Mouse (Mus musculus) urinary bladder, adult 18-20 months (tissue): ENCODE measurements around the gene Syne2.

Experiments
- DNase-seq, 2 experiments: peaks; one replicate each; pipeline ENCODE4 v3.0.0; 2022; ENCODE audit warnings: low spot score in 2 of 2, mixed read lengths in 2 of 2

Syne2 gene

DNA sequence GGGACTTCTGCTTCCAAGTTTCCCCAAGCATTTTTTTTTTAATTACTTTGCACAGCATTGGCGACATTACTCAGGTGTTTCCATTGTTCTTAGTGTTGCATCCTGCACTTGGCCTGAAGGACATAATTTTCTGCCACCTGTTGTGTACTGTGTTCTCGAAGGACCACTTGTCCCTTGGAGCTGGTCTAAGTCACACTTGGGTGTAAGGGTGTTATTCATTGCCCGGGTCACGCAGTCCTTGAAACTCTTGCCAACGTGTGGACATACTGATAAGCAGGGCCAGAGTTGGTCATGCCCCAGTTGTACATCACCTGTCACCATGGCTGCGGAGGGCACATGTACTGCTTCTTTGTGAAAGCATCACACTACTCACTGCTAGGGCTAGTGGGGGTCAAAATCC is 228.6 kb downstream of the Syne2 start:
- no peak for DNase-seq

DNA sequence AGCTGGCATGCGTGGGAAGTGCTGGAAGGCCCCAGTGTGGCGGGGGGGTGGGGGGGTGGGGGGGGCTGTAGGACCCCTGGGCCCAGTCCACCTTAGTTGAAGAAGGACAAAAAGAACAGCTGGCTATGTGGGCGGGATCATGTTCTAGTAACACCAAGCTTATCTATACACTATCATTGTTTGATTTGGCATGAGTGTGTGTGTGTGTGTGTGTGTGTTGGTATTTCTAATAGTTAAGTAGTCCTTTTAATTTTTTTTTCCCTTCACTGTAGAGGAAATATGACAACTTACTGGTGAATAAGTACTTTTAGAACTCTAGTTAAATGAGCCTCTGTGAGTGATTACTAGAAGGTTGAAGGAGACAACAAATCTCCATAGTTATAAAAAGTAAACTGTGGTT is 230.0 kb downstream of the Syne2 start:
- no peak for DNase-seq

DNA sequence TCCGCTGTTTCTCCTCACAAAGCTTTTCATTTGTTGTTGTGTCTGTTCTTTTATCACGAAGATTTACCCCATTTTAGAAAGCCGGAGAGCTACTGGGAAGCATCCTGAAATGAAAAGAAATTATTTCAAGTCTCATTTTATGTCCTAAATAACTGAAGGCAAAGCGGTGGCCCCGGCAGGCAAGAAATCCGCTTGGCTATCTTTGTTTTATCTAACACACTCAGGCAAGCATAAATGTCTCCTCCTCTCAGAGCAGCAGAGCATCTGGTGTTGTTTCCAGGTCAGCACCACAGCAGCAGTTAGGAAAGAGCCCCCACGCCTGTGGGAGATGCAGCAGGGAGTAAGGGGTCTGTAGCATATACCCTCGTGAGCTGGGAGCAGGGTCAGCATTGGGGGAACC is 230.7 kb downstream of the Syne2 start:
- DNase-seq = no peak

DNA sequence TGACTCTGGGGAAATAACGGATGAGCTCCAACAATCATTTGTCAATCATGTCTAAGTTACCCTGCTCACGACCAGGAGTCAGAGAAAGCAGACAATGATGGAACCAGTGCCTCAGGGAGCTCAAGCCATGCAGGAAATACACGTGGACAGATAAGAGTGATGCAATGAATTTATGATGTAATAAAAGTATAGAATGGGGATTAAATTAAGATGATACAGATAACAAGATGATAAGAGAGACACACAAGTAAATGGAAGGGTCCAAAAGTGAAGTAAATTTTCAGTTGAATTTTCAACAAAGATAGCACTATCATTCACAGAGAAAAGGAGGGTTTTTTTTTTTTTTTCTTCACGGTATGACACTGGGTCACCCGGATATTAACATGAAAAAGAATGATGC is 231.4 kb downstream of the Syne2 start:
- no peak for DNase-seq

DNA sequence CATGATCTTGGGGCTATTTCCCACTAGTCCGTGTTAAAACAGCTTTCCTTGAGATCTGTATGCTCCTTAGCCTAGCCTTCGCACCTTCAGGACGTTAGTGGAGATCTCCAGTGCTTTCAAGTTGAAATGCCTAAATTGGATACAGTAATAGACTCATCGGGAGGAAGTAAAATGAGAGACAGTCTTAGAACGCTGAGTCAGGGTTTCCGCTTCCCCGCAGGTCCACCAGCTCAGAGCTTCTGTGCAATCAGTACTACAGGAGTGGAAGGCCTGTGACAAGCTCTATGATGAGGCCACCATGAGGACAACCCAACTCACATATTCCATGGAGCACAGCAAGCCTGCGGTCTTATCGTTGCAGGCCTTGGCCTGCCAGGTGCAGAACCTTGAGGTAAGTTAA is 233.9 kb downstream of the Syne2 start:
- no peak for DNase-seq

DNA sequence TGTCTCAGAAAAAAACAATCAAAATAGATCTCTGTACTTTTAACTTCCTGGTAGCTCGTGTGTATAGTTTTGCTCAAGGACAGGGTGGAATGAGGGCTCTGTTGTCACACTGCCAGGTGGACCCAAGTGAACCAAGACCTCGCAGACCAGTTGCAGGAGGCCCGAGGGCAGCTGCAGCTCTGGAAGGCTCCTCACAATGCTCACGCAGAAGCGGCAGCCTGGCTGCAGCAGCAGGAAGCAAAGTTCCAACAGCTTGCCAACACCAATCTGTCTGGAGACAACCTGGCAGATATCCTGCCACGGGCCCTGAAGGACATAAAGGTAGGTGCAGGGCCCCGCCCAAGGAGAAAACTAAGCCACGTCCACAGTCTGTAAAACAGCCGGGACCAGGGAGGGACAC is 236.7 kb downstream of the Syne2 start:
- DNase-seq = no peak

DNA sequence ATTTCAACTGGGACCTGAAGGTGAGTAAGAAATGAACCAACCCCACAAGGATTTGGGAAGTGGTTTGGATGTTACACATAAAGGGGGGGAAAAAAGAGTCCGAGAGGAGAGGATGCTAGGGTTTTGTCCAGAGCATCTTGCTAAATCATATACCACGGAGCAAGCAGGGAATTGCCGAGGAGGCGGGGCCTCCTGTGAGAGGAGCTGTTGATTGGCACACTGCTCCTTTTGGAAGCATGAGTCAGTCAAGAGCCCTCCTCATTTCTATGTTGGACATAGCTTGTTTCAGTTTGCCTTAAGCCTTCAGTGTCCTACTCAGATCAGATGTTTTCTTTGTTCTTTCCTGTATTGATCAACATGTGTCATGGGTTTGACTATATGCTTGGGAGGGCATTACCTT is 245.1 kb downstream of the Syne2 start:
- no peak for DNase-seq

DNA sequence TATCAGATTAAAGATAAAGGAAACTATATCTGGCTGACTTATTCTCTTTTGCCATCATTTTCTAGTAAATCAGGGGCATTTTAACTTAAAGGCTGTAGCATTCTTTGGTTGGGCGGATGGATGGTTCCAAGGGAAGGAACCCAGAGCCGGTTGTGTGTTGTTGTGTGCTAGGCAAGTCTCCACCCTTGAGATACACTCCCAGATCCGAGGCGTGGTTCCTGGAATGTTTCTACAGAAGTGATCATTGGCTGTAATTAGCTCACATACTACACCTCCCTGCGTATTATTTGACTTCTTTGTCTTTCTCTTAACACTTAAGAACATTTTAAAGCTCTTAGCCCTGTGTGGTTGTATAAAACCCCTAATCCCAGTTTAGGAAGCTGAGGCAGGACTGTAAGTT is 252.5 kb downstream of the Syne2 start:
- no peak for DNase-seq

DNA sequence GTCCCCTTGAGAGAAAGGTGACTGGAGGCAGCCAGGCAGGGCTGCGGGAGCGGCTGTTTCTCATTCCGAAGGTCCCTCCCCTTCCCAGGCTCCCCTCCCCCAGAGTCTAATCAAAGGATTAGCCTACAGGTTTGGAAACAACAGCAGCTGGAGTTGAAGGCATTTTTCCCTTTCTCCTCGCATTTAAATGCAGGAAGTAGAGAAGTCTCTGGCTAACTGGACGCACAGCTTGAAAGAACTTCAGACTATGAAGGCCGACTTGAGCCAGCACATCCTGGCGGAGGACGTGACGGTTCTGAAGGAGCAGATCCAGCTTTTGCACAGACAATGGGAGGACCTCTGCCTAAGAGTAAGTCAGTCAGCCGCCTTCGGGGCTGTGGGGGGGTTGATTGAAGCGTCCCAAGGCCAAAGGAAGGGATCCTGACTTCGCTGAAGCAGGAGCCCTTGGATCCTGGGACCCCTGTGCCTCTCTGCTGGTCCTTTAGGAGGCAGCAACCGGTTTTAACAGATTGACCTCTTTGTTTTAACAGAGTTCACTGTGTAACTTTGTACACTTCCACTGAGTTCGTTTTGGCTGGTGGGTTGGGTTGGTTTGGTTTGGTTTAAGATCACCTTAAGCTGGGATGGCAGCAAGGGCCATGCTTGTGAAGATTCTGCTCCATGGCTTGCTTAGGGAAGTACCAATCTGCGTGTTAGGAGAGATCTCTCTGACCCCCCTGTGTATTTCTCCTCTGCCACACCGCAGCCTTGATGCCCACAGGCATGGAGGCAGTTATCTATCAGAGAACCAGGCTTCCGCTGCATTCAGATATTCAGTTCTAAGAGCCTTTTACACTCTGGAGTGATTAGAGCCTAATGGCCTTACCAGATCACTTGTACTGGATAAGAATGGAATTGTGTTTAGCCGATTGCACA is 254.3 kb downstream of the Syne2 start:
- DNase-seq = no peak

DNA sequence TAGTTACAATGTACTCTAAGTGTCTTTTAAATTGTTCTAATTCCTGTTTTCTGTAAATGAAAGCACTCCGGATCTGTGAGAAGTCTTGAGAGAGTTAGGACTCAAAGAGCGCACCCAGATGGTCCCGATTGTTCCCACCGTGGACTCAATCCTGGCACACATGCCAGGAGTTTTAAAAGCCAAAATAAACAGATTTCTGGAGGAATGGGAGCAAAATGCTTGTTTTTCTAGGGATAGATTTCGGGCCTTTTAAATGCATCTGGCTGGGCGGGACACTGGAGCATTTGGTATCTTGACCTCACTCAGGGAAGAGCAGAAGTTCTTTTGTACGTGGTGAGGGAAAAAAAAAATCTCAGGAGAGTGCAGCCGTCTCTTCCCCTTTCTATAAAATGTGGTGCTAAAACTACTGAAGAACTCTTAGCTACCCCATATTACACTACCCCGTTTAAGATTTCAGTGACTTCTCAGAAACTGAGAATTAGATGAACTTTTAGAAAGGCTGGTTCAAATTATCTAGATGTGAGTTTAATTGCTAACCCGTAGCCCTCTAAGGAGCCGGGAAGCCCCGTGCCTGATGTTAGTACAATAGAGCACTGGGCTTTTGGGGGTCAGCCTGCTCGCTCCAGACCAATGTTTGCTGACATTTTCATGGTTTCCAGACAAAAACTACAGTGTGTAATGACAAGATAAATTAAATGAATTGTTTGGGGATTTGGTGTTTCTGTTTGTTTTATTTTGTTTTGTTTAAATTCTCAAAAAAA is 255.3 kb downstream of the Syne2 start:
- DNase-seq = no peak

DNA sequence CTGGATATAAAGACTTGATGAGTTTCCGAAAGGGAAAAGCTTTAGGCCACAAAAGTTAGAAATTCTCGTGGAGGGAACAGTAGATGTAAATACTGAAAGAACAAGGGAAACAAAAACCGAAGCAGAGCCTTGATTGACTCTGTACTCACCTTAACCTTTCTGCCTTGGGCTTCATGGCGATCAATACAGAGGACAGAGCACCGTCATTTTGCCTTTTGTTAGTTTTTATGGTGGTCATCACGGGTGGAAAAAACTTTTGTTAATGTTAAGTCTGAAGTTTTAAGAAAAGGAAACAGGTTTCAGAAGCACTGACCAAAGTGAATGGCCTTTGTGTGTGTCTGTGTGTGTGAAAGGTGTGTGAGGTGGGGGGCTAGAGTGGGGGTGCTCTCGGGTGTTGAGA is 256.0 kb downstream of the Syne2 start:
- no peak for DNase-seq

DNA sequence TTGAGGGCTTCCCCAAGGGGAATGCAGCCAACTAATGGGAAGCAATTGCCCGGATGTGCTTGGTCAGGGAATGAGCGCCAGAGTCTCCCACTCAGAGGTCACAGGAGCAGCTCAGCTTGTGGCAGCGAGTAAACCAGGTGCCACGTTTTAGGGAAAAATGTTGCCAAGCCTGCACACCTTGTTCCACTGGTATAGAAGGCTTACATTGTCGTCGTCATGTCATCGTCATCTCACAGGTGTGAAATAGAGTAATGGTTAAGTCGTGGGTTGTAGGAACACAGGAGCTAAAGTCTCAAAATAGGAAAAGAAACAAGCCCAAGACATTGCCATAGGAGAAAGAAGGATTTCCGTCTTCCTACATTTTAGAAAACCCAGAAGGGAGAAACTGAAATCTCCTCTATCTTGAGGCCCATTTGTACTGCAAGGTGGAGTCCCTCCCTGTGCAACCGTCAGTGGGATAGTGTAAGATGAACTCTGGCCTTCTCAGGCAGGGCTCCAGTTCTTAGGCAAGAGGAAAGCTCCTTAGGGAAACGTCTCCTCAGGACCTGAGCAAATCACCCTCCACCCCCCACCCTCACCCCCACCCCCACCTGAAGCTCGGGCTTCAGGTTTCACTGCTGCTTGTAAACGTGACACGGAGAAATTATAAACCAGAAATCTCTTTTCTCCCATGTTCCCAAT is 263.1 kb downstream of the Syne2 start:
- no peak for DNase-seq

DNA sequence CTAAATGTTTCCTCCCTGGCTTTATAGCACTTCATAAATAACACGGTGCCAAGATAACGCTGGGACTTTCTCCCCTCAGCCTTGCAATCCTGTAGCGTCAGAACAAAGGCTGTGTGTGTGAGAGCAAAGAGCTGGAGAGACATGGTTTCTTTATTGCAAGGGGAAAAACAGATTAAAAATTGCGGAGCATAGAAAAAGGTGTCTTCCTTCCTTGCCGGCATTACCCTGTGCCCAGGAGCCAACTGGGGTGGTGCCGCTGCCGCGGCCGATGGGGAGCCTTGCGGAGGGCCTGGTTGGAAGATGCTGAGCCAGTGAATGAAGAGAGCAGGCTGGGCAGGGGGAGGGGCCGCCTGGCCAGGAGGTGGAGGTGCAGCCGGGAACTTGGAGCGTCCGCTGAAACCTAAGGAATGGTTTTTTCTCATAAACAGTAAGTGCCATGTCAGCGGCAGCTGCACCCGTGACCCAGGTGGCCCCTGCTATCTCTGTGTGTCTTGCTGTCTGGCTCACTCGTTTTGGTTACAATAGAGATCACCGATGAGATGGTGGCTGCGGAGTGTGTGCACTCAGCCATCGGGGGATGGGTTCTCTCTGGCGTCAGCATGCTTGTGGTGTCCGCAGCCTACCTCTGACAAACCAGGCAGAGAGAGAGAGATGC is 263.8 kb downstream of the Syne2 start:
- DNase-seq = no peak

DNA sequence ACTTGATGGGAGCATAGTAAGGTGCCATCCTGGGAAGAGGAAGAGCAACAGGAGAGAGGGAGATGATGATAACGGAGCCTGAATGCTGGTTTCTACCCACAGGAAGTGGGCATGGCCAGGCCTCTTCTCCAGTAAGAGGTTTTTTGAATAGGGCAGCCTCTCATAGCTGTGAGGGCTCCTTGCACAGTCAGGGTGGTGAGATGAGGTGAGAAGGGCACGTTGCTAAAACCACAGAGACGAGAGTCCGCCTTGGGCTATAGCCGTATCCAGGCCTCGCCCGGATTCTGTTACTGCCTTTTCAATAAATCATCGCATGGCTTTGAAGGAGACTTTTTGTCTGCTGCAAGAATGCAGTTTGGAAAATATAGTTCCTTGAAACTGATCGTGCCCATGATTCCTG is 267.1 kb downstream of the Syne2 start:
- DNase-seq = no peak

DNA sequence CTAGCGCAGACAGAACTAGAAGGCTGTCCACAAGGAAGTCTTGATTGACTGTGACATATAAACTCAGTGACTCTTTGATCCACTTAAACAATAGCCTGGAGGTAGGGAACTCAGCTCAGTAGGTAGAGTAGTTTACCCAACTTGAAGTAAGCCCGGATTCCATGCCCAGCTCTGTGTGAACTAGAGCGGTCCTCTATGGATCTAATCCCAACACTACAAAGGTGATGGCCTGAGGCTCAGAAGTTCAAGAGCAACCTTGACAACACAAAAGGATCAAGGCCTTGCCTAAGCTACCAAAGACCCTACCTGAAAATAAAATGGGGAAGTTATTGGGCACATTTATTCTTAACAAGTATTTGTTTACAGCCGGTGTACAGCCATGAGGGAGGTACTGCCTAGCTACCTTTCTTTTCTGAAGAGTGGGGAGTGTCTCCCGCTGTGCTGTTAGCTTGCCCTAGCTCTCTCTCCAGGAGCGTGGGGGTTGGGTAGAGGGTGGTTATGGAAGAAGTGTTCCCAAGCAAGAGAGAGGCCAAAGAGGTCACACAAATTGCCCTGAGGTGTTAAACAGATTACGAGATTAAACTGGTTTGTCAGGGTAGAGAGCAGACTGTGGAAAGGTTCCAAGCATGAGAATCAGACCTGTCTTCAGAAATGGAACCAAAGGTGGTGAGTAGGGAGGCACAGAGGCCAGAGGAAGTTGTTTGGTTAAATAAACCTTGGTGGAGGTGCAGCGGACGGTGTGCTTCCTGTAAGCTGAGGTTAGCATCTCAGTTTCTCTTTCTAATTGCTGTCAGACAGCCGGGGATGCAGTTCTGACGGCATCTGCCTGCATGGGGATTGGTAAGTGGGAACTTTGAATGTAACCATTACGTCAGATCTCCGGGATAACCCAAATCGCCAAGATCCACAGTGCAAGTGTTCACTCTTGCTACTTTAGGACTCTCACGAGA is 268.3 kb downstream of the Syne2 start:
- DNase-seq = peak; percentile 19 to 25

DNA sequence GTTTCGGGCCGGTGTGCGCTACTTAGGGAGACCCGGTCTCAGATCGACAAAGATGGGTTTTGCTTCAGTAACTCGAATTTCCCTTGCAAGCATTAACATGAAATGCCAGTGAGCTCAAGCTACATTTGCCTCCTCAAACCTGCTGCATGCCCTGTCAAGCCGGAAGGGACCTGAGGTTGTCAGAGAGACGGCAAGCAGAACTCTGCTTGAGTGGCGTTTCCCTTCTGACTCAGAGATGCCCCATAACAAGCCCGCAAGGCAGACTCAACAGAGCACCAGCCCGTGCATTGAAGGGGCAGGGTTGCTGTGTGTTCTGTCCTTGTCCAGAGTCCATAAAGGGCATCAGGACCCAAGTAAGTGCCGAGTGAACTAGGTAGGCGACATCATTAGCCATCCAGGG is 269.1 kb downstream of the Syne2 start:
- peak in 1 of 2 experiments; percentile 19 for DNase-seq

DNA sequence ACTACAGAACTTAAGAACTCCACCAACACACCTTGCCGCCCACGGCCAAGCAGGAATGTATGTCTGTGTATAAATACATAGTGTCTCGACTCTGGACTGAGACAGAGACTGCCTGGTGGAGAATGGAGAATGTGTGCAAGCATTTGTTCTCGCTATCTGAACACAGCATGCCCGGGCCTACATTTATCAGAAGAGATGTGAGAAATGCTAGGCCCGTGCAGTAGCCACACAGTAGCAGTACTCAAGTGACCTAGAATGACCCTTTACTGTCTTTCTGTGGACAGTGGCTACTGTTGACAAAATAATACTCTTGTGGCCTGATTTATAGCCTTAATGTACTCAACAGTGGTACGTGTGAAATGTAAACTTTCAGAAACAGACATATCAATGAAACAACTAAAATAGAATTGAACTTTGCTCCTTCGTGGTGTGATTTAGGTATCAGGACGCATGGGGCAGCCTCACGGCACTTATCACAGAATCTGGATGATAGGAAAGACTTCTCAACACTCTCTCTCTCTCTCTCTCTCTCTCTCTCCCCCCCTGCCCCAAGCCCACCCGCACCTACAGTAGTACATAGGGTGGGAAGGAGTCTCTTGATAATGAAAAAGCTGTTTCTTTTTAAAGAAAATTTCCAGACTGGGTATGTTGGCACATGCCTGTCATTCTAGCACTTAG is 275.0 kb downstream of the Syne2 start:
- DNase-seq = no peak

DNA sequence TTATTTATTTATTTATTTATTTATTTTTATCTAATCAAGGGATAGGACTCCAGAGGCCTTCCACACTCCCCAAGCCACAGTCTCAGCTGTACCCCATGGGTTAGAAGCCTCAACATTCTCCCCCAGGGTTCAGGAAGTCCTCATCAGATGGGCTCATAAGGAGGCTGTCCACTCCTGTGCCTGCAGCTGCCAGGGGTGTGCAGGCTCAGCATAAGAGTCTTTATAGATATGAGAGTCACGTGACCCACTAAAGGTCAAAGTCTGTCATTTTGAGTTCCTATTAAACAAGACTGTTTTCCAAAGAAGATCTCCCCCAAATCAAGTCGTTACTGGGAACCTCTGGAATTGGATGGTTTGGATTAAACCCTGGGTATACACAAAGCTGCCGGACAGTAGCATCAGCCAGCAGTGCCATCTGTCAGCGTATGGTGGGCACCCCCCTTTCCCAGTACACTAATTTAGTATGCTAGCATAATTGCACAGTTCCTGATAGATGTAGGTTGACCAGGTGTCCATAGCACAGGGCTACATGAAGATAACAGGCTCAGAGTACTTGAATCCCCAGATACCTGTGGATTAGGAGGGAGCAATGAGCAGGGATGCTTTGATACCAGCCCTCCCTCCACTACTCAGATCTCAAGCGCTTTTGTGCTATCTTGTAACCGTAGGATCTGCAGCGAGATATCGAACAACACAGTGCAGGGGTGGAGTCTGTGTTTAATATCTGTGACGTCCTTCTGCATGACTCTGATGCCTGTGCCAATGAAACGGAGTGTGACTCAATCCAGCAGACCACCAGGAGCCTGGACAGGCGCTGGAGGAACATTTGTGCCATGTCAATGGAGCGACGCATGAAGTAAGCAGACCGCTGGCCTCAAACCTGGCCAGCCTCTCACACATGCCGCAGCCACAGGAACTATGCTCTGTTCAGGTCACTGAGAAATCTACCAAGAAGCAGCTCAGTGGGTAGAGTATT is 276.0 kb downstream of the Syne2 start:
- DNase-seq = no peak
